In the genomic region with DNA sequence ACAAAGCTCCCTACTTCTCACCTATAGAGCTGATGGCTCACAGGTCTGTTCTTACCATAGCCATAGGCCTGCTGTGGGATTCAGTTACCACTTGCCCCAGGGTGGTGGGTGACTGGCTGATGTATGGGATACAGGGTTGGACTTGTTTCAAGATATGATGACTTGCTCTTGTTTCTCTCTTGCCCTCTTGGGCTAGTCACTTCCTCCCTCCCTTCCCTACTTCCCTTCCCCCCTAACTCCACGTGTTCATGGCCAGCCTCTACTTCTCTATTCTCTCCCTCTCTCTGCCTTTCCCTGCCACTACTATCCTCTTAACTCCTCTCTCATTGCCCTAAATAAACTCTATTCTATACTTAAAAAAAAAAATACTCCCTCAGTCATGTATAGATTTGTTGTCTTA, we compare ENCODE assay signal across 28 mouse cellular contexts. TPM values are rescaled to one million over a fixed set of nuclear protein-coding genes. Genes with fewer than 3 reads are reported as not detected.
DNase-seq lines count a peak whose midpoint lies in the region; ATAC-seq and TF ChIP-seq lines count a peak whose summit lies in the region.
"Had no signal": no experiment of that assay in that cellular context is flagged by ENCODE, and none has a peak within 500 bp of the region (broad histone marks: within the 10 kb centered on the region; RNA-seq: fewer than 3 reads in every experiment).

No protein-coding gene starts in this region.

- 85% methylated on average over 1 of the region's 1 CpGs for WGBS in forebrain, embryonic 11.5 days

- no peak overlapping the region for H3K4me2 ChIP-seq in forebrain, embryonic 11.5 days (ENCODE audit: low read depth, low read length, severe bottlenecking)
- H3K4me2 ChIP-seq: embryonic facial prominence, embryonic 12.5 days; forebrain, embryonic 12.5 days had no signal

- H3K4me3 ChIP-seq in MEL (ENCODE audit: control insufficient read depth in 1 of 2, insufficient read depth in 1 of 2, low read depth in 2 of 2, low read length in 2 of 2): no peak overlapping the region
- H3K4me3 ChIP-seq in forebrain, embryonic 11.5 days (ENCODE audit: low read depth, low read length): no peak overlapping the region
- H3K4me3 ChIP-seq: embryonic facial prominence, embryonic 10.5 days; embryonic facial prominence, embryonic 12.5 days; forebrain, embryonic 12.5 days had no signal

- no peak overlapping the region for H3K27ac ChIP-seq in MEL (ENCODE audit: control insufficient read depth, low read depth, low read length)
- no peak overlapping the region for H3K27ac ChIP-seq in forebrain, embryonic 11.5 days (ENCODE audit: low read depth, low read length)
- H3K27ac ChIP-seq: embryonic facial prominence, embryonic 10.5 days; embryonic facial prominence, embryonic 12.5 days; forebrain, embryonic 12.5 days had no signal

- no peak overlapping the region for H3K9ac ChIP-seq in MEL (ENCODE audit: control insufficient read depth, low read depth, low read length, poor library complexity, severe bottlenecking)
- H3K9ac ChIP-seq in forebrain, embryonic 11.5 days (ENCODE audit: low read length): no peak overlapping the region
- H3K9ac ChIP-seq: embryonic facial prominence, embryonic 12.5 days; forebrain, embryonic 12.5 days had no signal

- no peaks in the 10 kb centered on the region for H3K27me3 ChIP-seq in MEL (ENCODE audit: control insufficient read depth in 1 of 2, insufficient read depth in 2 of 2, low read length in 2 of 2)
- no peaks in the 10 kb centered on the region for H3K27me3 ChIP-seq in forebrain, embryonic 11.5 days (ENCODE audit: control insufficient read depth, insufficient read depth, low read length)
- H3K27me3 ChIP-seq: CH12.LX; embryonic facial prominence, embryonic 12.5 days; forebrain, embryonic 12.5 days; Patski had no signal

- no peaks in the 10 kb centered on the region for H3K9me3 ChIP-seq in MEL (replicated peaks; ENCODE audit: insufficient read depth, low read length)
- no peaks in the 10 kb centered on the region for H3K9me3 ChIP-seq in forebrain, embryonic 11.5 days (ENCODE audit: control insufficient read depth, low read length)
- H3K9me3 ChIP-seq: embryonic facial prominence, embryonic 10.5 days; embryonic facial prominence, embryonic 12.5 days; forebrain, embryonic 12.5 days; G1E had no signal

- no peak for TF ChIP-seq CTCF in MEL (IDR thresholded peaks at IDR 0.05 in 2 of 3, conservative IDR thresholded peaks at IDR 0.05 in 1 of 3; ENCODE audit: control insufficient read depth in 1 of 3, insufficient read depth in 1 of 3, low read depth in 2 of 3, low read length in 3 of 3, poor library complexity in 1 of 3, severe bottlenecking in 1 of 3)

- 0 out of 2 replicates have a peak, but pooled peaks have one; percentile 32 for ATAC-seq in common myeloid progenitor, adult 5-6 weeks (replicated peaks; ENCODE audit: low read depth, poor library complexity, severe bottlenecking)
- ATAC-seq in megakaryocyte, adult 5-6 weeks (ENCODE audit: poor library complexity, severe bottlenecking): peak; percentile 72
- ATAC-seq in forebrain, embryonic 11.5 days (replicated peaks; ENCODE audit: low FRiP score): no peak
- no peak for ATAC-seq in inflammation-experienced regulatory T-cells, adult 6 months
- ATAC-seq: activated CD4-positive, CD25-positive, alpha-beta regulatory T cell, adult 4 months; CD4-positive, CD25-positive, alpha-beta regulatory T cell, adult 4 months; forebrain, embryonic 14.5 days; forebrain, embryonic 16.5 days; Patski had no signal

- no peak for TF ChIP-seq EP300 in MEL (IDR thresholded peaks at IDR 0.05; ENCODE audit: low read depth in 1 of 2, low read length in 2 of 2)

- DNase-seq in 3T3-L1 (ENCODE audit: low read depth, low spot score) (peak; percentile 7), MEL (ENCODE audit: low read depth, low spot score) (peak; percentile 64)
- DNase-seq in layer of hippocampus, adult 9-10 months (ENCODE audit: low spot score): no peak
- no peak for DNase-seq in thymus, postnatal 36 days
- DNase-seq in forebrain, embryonic 11.5 days (ENCODE audit: low spot score): no peak
- DNase-seq: adrenal gland, adult 2 months; adrenal gland, postnatal 10 days; adrenal gland, postnatal 25 days; B cell, adult 2 months; cerebellum, adult 11 months; cerebellum, adult 18-20 months; cerebellum, adult 8-10 months; cerebellum, adult 9-11 months; cerebellum, postnatal 14 days; cerebellum, postnatal 36 days had no signal

- H3K4me1 ChIP-seq in MEL (ENCODE audit: control insufficient read depth in 1 of 2, insufficient read depth in 2 of 2, low read length in 2 of 2): peaks cover 18 to 25% of the 10 kb centered on the region in 2 experiments
- no peaks in the 10 kb centered on the region for H3K4me1 ChIP-seq in forebrain, embryonic 11.5 days (replicated peaks; ENCODE audit: control insufficient read depth, insufficient read depth, low read length)
- H3K4me1 ChIP-seq: embryonic facial prominence, embryonic 10.5 days; embryonic facial prominence, embryonic 12.5 days; forebrain, embryonic 12.5 days had no signal

- H3K79me2 ChIP-seq in MEL (ENCODE audit: control insufficient read depth, insufficient read depth, low read length, poor library complexity): no peaks in the 10 kb centered on the region

- TF ChIP-seq RAD21 in MEL (IDR thresholded peaks at IDR 0.05; ENCODE audit: low read depth, low read length): no peak

- no peak for TF ChIP-seq POLR2A in MEL (IDR thresholded peaks at IDR 0.05; ENCODE audit: control insufficient read depth in 1 of 2, insufficient read depth in 1 of 2, low read depth in 1 of 2, low read length in 2 of 2, poor library complexity in 1 of 2)

- peaks cover 0 to 29% of the 10 kb centered on the region in 2 experiments; a peak in 2 of 4 replicates for H3K36me3 ChIP-seq in MEL (ENCODE audit: control insufficient read depth in 1 of 2, insufficient read depth in 2 of 2, low read length in 2 of 2)
- no peaks in the 10 kb centered on the region for H3K36me3 ChIP-seq in forebrain, embryonic 11.5 days (ENCODE audit: control insufficient read depth, insufficient read depth, low read length)
- H3K36me3 ChIP-seq: embryonic facial prominence, embryonic 10.5 days; embryonic facial prominence, embryonic 12.5 days; forebrain, embryonic 12.5 days; G1E had no signal

TF ChIP-seq in MEL, 35 proteins besides CTCF, POLR2A, EP300 and RAD21:
- TF ChIP-seq TAL1 (IDR thresholded peaks at IDR 0.05; ENCODE audit: low read length) (no peak), MAFK (IDR thresholded peaks at IDR 0.05; ENCODE audit: borderline replicate concordance, low read depth, low read length) (no peak), ZC3H11A (IDR thresholded peaks at IDR 0.05; ENCODE audit: low read depth, low read length) (no peak), MAX (IDR thresholded peaks at IDR 0.05; ENCODE audit: low read length) (peak; percentile 82), CHD1 (IDR thresholded peaks at IDR 0.05; ENCODE audit: low read depth, low read length) (no peak), MYC (IDR thresholded peaks at IDR 0.05; ENCODE audit: low read depth, low read length) (peak; percentile 86), NRF1 (IDR thresholded peaks at IDR 0.05; ENCODE audit: insufficient read depth, low read depth, low read length, poor library complexity, severe bottlenecking) (no peak), ETS1 (IDR thresholded peaks at IDR 0.05; ENCODE audit: low read depth, low read length) (no peak)

RNA-seq across cellular contexts. Expression of gene Runx2, which starts 16.6 kb away (rescaled TPM):
- not detected in 2 replicates for total RNA-seq in MEL (2012; rRNA removed)
- polyA plus RNA-seq in MEL (2012; ENCODE audit: insufficient read depth in 1 of 2, insufficient read length in 2 of 2, low read depth in 1 of 2, low replicate concordance in 2 of 2, missing spikeins in 1 of 2): not detected
- 13.9 and 27.3 TPM in 2 replicates for total RNA-seq in common myeloid progenitor, adult 5-6 weeks (2017)
- total RNA-seq in megakaryocyte, adult 5-6 weeks (2015): 48.1 and 52.6 TPM in 2 replicates
- total RNA-seq in megakaryocyte, adult 5-6 weeks (2017): 15.6 and 20.8 TPM in 2 replicates
- polyA plus RNA-seq in forebrain, embryonic 11.5 days (2014; fragmentation: Nextera tagmentation; extraction: Ambion mirVana): 2.1 and 2.2 TPM in 2 replicates
- polyA plus RNA-seq in inflammation-experienced regulatory T-cells, adult 6 months (2017; shearing (Covaris generic)): 10 to 100 TPM in 1 of 3 experiments, 1 to 10 TPM in 2; 6.2 to 21.3 (median 8.4) TPM

RNA-seq across cellular contexts. Expression of gene Supt3, which starts 54.2 kb away (rescaled TPM):
- total RNA-seq in MEL (2012; rRNA removed): 7.0 and 7.6 TPM in 2 replicates
- polyA plus RNA-seq in MEL (2012; ENCODE audit: insufficient read depth in 1 of 2, insufficient read length in 2 of 2, low read depth in 1 of 2, low replicate concordance in 2 of 2, missing spikeins in 1 of 2): 10 to 100 TPM in 1 of 2 experiments, not detected in 1; 28.6 TPM
- 15.7 and 18.0 TPM in 2 replicates for total RNA-seq in common myeloid progenitor, adult 5-6 weeks (2017)
- total RNA-seq in megakaryocyte, adult 5-6 weeks (2015): 18.0 and 18.9 TPM in 2 replicates
- total RNA-seq in megakaryocyte, adult 5-6 weeks (2017): 7.8 and 9.8 TPM in 2 replicates
- 21.9 and 24.9 TPM in 2 replicates for polyA plus RNA-seq in forebrain, embryonic 11.5 days (2014; fragmentation: Nextera tagmentation; extraction: Ambion mirVana)
- polyA plus RNA-seq in inflammation-experienced regulatory T-cells, adult 6 months (2017; shearing (Covaris generic)): 10 to 100 TPM; 15.4 to 27.4 (median 18.5) TPM

Comparison
In these comparisons a context has a peak if more than half of its experiments do, and no peak if none do; other contexts are left out.
1. DNase-seq: peak in 3T3-L1 (single experiment) and MEL (single experiment); none in layer of hippocampus, adult 9-10 months (single experiment), thymus, postnatal 36 days (0 of 2) and forebrain, embryonic 11.5 days (single experiment).
2. ATAC-seq: peak in common myeloid progenitor, adult 5-6 weeks (single experiment) and megakaryocyte, adult 5-6 weeks (single experiment); none in forebrain, embryonic 11.5 days (single experiment) and inflammation-experienced regulatory T-cells, adult 6 months (single experiment).
3. RNA of gene Runx2, which starts 16.6 kb away (total RNA-seq): 15.6 to 52.6 TPM in megakaryocyte, adult 5-6 weeks and 13.9 to 27.3 TPM in common myeloid progenitor, adult 5-6 weeks; not detected in MEL; every median in the first group is over 10 times any median in the second.